Mouse (Mus musculus) cerebellum, adult 8-10 months (tissue): ENCODE measurements around the gene Siva1.
A peak's percentile ranks its signal among the peaks of the same experiment; 100 is the strongest.

Source experiments
- DNase-seq: peaks from one replicate; pipeline ENCODE4 v3.0.0; 2022

Gene Siva1

GRCm38 (mm10) chr12:112661327-112661605 is 16.8 kb downstream of the Siva1 start:
- no peak for DNase-seq

GRCm38 (mm10) chr12:112661851-112662250 is 17.4 kb downstream of the Siva1 start:
- DNase-seq, result no peak

GRCm38 (mm10) chr12:112663303-112663702 is 18.8 kb downstream of the Siva1 start:
- DNase-seq, result no peak

- no peak for DNase-seq
Observed at GRCm38 (mm10) chr12:112663716-112664115, 19.2 kb downstream of the Siva1 start.

- no peak for DNase-seq
Observed at GRCm38 (mm10) chr12:112664124-112664523, 19.6 kb downstream of the Siva1 start.

- no peak for DNase-seq
Observed at GRCm38 (mm10) chr12:112664656-112665055, 20.2 kb downstream of the Siva1 start.

- DNase-seq, result peak; percentile 62
Observed at GRCm38 (mm10) chr12:112665445-112665844, 21.0 kb downstream of the Siva1 start.

- peak; percentile 8 for DNase-seq
Observed at GRCm38 (mm10) chr12:112665881-112666544, 21.5 kb downstream of the Siva1 start.

- DNase-seq, result no peak
Observed at GRCm38 (mm10) chr12:112667619-112668297, 23.3 kb downstream of the Siva1 start.

GRCm38 (mm10) chr12:112670718-112671393 is 26.4 kb downstream of the Siva1 start:
- no peak for DNase-seq

- no peak for DNase-seq
Observed at GRCm38 (mm10) chr12:112671891-112672290, 27.4 kb downstream of the Siva1 start.

- no peak for DNase-seq
Observed at GRCm38 (mm10) chr12:112672744-112673575, 28.5 kb downstream of the Siva1 start.

GRCm38 (mm10) chr12:112673576-112674091 is 29.2 kb downstream of the Siva1 start:
- peak; percentile 64 for DNase-seq

GRCm38 (mm10) chr12:112674132-112675011 is 29.9 kb downstream of the Siva1 start, which contains the start of gene Akt1:
Gene Akt1 (minus strand): TSS chr12:112674884.
- peak; percentile 63 for DNase-seq

- peak; percentile 84 for DNase-seq
Observed at GRCm38 (mm10) chr12:112675245-112676035, 31.0 kb downstream of the Siva1 start.

GRCm38 (mm10) chr12:112677076-112677475 is 32.6 kb downstream of the Siva1 start:
- peak; percentile 16 for DNase-seq

- DNase-seq, result no peak
Observed at GRCm38 (mm10) chr12:112677943-112678554, 33.6 kb downstream of the Siva1 start.

GRCm38 (mm10) chr12:112678555-112679026 is 34.1 kb downstream of the Siva1 start, which contains the start of gene Zbtb42:
Gene Zbtb42 (plus strand): TSS chr12:112678828.
- DNase-seq, result no peak

GRCm38 (mm10) chr12:112679027-112679996 is 34.8 kb downstream of the Siva1 start:
- no peak for DNase-seq
